Mouse (Mus musculus) CH12.LX (cell line): Measurements from ENCODE around the gene Zfp329. TPM values are rescaled to one million over a fixed set of nuclear protein-coding genes. Genes with fewer than 3 reads are reported as not detected.

Experiments used
- DNase-seq: peaks from one replicate; pipeline ENCODE4 v3.0.0-alpha.2; 2013; ENCODE audit errors: extremely low read depth
- H3K27ac ChIP-seq: 2 replicates; pipeline ENCODE4 v1.5.1; 2012; ENCODE audit warnings: low read depth, mild to moderate bottlenecking, control low read depth, moderate library complexity; ENCODE audit not compliant: insufficient read depth
- H3K27me3 ChIP-seq: replicated peaks from 2 replicates; pipeline ENCODE3; 2012; ENCODE audit warnings: inconsistent platforms
- H3K36me3 ChIP-seq, 2 experiments: replicated peaks in 1 of 2; 2 replicates each; pipeline versions ENCODE3 to v1.6.1; 2012; ENCODE audit warnings: inconsistent platforms in 1 of 2, low read length in 1 of 2, mild to moderate bottlenecking in 1 of 2, mixed read lengths in 1 of 2, moderate library complexity in 1 of 2; ENCODE audit not compliant: control insufficient read depth in 1 of 2, insufficient read depth in 1 of 2
- H3K4me1 ChIP-seq, 2 experiments: 2 replicates each; pipeline ENCODE4 v1.6.1; 2012; ENCODE audit warnings: inconsistent platforms in 1 of 2, moderate library complexity in 1 of 2; ENCODE audit not compliant: insufficient read depth in 2 of 2, control insufficient read depth in 1 of 2
- H3K4me2 ChIP-seq: 2 replicates; pipeline ENCODE4 v1.6.1; 2012; ENCODE audit warnings: low read depth, mild to moderate bottlenecking, control low read depth; ENCODE audit not compliant: poor library complexity, insufficient read depth, severe bottlenecking
- H3K4me3 ChIP-seq, 3 experiments: fragments of 150-350 bp in 1 of 3; sonication (generic) in 1 of 3; replicated peaks in 1 of 3; 2 replicates each; pipeline versions ENCODE3 to v1.5.1; 2011 to 2012; ENCODE audit warnings: low read depth in 2 of 3, low read length in 2 of 3, mild to moderate bottlenecking in 2 of 3, moderate library complexity in 2 of 3, control low read depth in 1 of 3, improper control_type of control experiment in 1 of 3, inconsistent platforms in 1 of 3, mixed read lengths in 1 of 3; ENCODE audit not compliant: poor library complexity in 1 of 3
- H3K79me2 ChIP-seq: replicated peaks from 2 replicates; pipeline ENCODE4 v1.6.1; 2012; ENCODE audit warnings: mild to moderate bottlenecking, moderate library complexity; ENCODE audit not compliant: control insufficient read depth, poor library complexity, insufficient read depth, severe bottlenecking; ENCODE audit errors: extremely low read depth
- H3K9ac ChIP-seq: 2 replicates; pipeline ENCODE4 v1.6.1; 2012; ENCODE audit warnings: low read depth, mild to moderate bottlenecking, control low read depth, moderate library complexity; ENCODE audit not compliant: insufficient read depth
- H3K9me3 ChIP-seq: replicated peaks from 2 replicates; pipeline ENCODE3; 2012; ENCODE audit warnings: low read length, inconsistent platforms, mixed read lengths
- BHLHE40 ChIP-seq: IDR thresholded peaks from 2 replicates; pipeline ENCODE4 v1.6.1; 2011; ENCODE audit warnings: mild to moderate bottlenecking, low read depth, low read length, improper control_type of control experiment
- E2F4 ChIP-seq: IDR thresholded peaks from 2 replicates; pipeline ENCODE4 v1.6.1; 2011; ENCODE audit warnings: low read depth, low read length, improper control_type of control experiment; ENCODE audit not compliant: insufficient replicate concordance
- EP300 ChIP-seq: IDR thresholded peaks from 2 replicates; pipeline ENCODE4 v1.6.1; 2011; ENCODE audit warnings: low read length, improper control_type of control experiment
- GABPA ChIP-seq: IDR thresholded peaks from 2 replicates; pipeline ENCODE4 v1.6.1; 2012; ENCODE audit warnings: low read depth, low read length, improper control_type of control experiment, inconsistent platforms; ENCODE audit not compliant: insufficient replicate concordance
- HCFC1 ChIP-seq: IDR thresholded peaks from 2 replicates; pipeline ENCODE4 v1.6.1; 2012; ENCODE audit warnings: low read depth, mild to moderate bottlenecking, inconsistent platforms, low read length, improper control_type of control experiment
- IRF4 ChIP-seq: IDR thresholded peaks from 2 replicates; pipeline ENCODE4 v1.6.1; 2014; ENCODE audit warnings: low read depth, mild to moderate bottlenecking, inconsistent platforms, low read length, improper control_type of control experiment
- JUN ChIP-seq: IDR thresholded peaks from 2 replicates; pipeline ENCODE4 v1.6.1; 2011; ENCODE audit warnings: low read depth, mild to moderate bottlenecking, low read length, improper control_type of control experiment, moderate library complexity; ENCODE audit not compliant: insufficient read depth
- JUND ChIP-seq: conservative IDR thresholded peaks from 2 replicates; pipeline ENCODE4 v1.6.1; 2011; ENCODE audit warnings: low read depth, low read length, improper control_type of control experiment
- MAFK ChIP-seq: IDR thresholded peaks from 2 replicates; pipeline ENCODE4 v1.6.1; 2011; ENCODE audit warnings: low read length, improper control_type of control experiment; ENCODE audit not compliant: insufficient replicate concordance
- MAZ ChIP-seq: IDR thresholded peaks from 2 replicates; pipeline ENCODE4 v1.6.1; 2012; ENCODE audit warnings: low read depth, mild to moderate bottlenecking, inconsistent platforms, low read length, improper control_type of control experiment, moderate library complexity
- MEF2A ChIP-seq: IDR thresholded peaks from 2 replicates; pipeline ENCODE4 v1.6.1; 2014; ENCODE audit warnings: low read depth, mild to moderate bottlenecking, inconsistent platforms, low read length, improper control_type of control experiment, borderline replicate concordance
- MYC ChIP-seq: IDR thresholded peaks from 2 replicates; pipeline ENCODE4 v1.6.1; 2011; ENCODE audit warnings: low read depth, mild to moderate bottlenecking, improper control_type of control experiment, low read length
- NELFE ChIP-seq: IDR thresholded peaks from 2 replicates; pipeline ENCODE4 v1.6.1; 2011; ENCODE audit warnings: low read depth, low read length, improper control_type of control experiment
- NRF1 ChIP-seq: IDR thresholded peaks from 2 replicates; pipeline ENCODE4 v1.6.1; 2014; ENCODE audit warnings: low read depth, mild to moderate bottlenecking, inconsistent platforms, low read length, improper control_type of control experiment, moderate library complexity
- POLR2A ChIP-seq: IDR thresholded peaks from 2 replicates; pipeline ENCODE4 v1.6.1; 2011; ENCODE audit warnings: low read depth, mild to moderate bottlenecking, improper control_type of control experiment, low read length
- POLR2AphosphoS2 ChIP-seq: IDR thresholded peaks from 2 replicates; pipeline ENCODE4 v1.6.1; 2011; ENCODE audit warnings: low read depth, low read length, improper control_type of control experiment
- RAD21 ChIP-seq: IDR thresholded peaks from 2 replicates; pipeline ENCODE4 v1.6.1; 2011; ENCODE audit warnings: low read depth, mild to moderate bottlenecking, low read length, improper control_type of control experiment, moderate library complexity
- SIN3A ChIP-seq: IDR thresholded peaks from 2 replicates; pipeline ENCODE4 v1.6.1; 2012; ENCODE audit warnings: low read length, improper control_type of control experiment, inconsistent platforms
- SMC3 ChIP-seq: IDR thresholded peaks from 2 replicates; pipeline ENCODE4 v1.6.1; 2011; ENCODE audit warnings: low read depth, low read length, improper control_type of control experiment
- UBTF ChIP-seq: IDR thresholded peaks from 2 replicates; pipeline ENCODE4 v1.6.1; 2012; ENCODE audit warnings: low read depth, mild to moderate bottlenecking, inconsistent platforms, low read length, improper control_type of control experiment, moderate library complexity
- USF2 ChIP-seq: conservative IDR thresholded peaks from 2 replicates; pipeline ENCODE4 v1.6.1; 2011; ENCODE audit warnings: low read depth, low read length, improper control_type of control experiment
- ZMIZ1 ChIP-seq: IDR thresholded peaks from 2 replicates; pipeline ENCODE4 v1.6.1; 2012; ENCODE audit warnings: low read depth, mild to moderate bottlenecking, inconsistent platforms, low read length, improper control_type of control experiment
- dilution Hi-C: fragments of 300-500 bp; cut with MboI; formaldehyde crosslinking; loops from 2 replicates; pipeline ENCODE4 v1.14.3; 2020; ENCODE audit warnings: low sequenced_read_pairs; ENCODE audit not compliant: extremely low pct_unique_long_range_greater_than_20kb, extremely low pct_ligation_motif_present
- in situ Hi-C: fragments of 300-500 bp; cut with MboI; formaldehyde crosslinking; loops from 3 replicates; pipeline ENCODE4 v1.14.3; 2019; ENCODE audit warnings: low sequenced_read_pairs, low pct_ligation_motif_present, low pct_unique_long_range_greater_than_20kb, mixed read lengths
- polyA plus RNA-seq: library from polyadenylated mRNA; unstranded; fragments of >175 nt; gene quantifications from 2 replicates; pipeline ENCODE4 v1.2.1, GENCODE M21; 2012; ENCODE audit warnings: low read depth; ENCODE audit not compliant: insufficient read length
- total RNA-seq, 2 experiments: library from RNA; depleted of rRNA; stranded (reverse); fragments of 300-350 nt in 1 of 2; fragments of >200 nt in 1 of 2; gene quantifications; 2 replicates each; pipeline ENCODE4 v1.2.3; 2012 to 2014

Zfp329 gene
- total and polyA plus RNA-seq, 3 experiments = 3.9 to 4.5 (median 4.5) TPM

GRCm38 (mm10) chr7:12815566-12815965 lies 3.1 kb downstream of the Zfp329 start:
- H3K27me3 ChIP-seq = peaks cover 2% of the 10 kb centered on the region
- in situ Hi-C loops = no loop called here
- H3K9me3 ChIP-seq = peaks cover 22% of the 10 kb centered on the region
- dilution Hi-C loops = no loop called here
- H3K27ac ChIP-seq = no peak overlapping the region
- H3K4me1 ChIP-seq = peaks cover 0 to 13% of the 10 kb centered on the region in 2 experiments; a peak in 2 of 4 replicates
- H3K4me3 ChIP-seq = no peak overlapping the region
- H3K9ac ChIP-seq = no peak overlapping the region
- H3K36me3 ChIP-seq = peaks cover 11 to 41% of the 10 kb centered on the region in 2 experiments
- DNase-seq = no peak
- H3K79me2 ChIP-seq = peaks cover 11% of the 10 kb centered on the region; the same call in 1 of the 2 replicates
- no peak overlapping the region for H3K4me2 ChIP-seq
- TF ChIP-seq E2F4 (no peak), POLR2A (no peak), POLR2AphosphoS2 (no peak), EP300 (no peak), GABPA (no peak), MAFK (no peak), NELFE (no peak), MAZ (no peak), UBTF (no peak), MEF2A (no peak), MYC (no peak), BHLHE40 (no peak), JUN (no peak), IRF4 (no peak), JUND (no peak), RAD21 (no peak), USF2 (no peak)

DNA sequence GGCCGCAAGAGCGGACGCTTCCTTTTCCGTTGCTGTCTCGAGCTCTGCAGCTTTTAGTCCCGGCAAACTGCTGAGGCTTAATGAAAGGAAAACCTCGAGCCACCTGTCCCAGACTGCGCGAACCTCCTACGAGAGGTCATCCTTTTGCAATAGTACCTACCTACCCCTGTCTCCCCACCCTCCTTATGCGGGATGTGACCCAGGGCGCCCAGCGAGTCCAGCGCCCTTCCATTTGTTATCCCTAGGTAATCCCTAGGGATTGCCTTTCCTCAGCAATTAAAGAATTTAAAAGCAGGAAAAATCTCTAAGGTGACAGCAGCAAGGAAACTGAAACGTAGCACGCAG lies 15.0 kb downstream of the Zfp329 start:
- no peak for DNase-seq
- no peaks in the 10 kb centered on the region for H3K79me2 ChIP-seq
- dilution Hi-C loops = no loop called here
- in situ Hi-C loops = no loop called here
- no peak overlapping the region for H3K4me2 ChIP-seq
- H3K4me1 ChIP-seq = no peaks in the 10 kb centered on the region
- no peak overlapping the region for H3K9ac ChIP-seq
- no peaks in the 10 kb centered on the region for H3K27me3 ChIP-seq
- H3K36me3 ChIP-seq = peaks cover 9 to 34% of the 10 kb centered on the region in 2 experiments
- no peak overlapping the region for H3K27ac ChIP-seq
- H3K4me3 ChIP-seq = no peak overlapping the region
- TF ChIP-seq HCFC1 (no peak), USF2 (no peak), MEF2A (no peak), GABPA (no peak), RAD21 (no peak), SMC3 (no peak), NRF1 (no peak), SIN3A (no peak), MAZ (no peak), ZMIZ1 (no peak)
- TF ChIP-seq, all 38 proteins: peak for 0
- H3K9me3 ChIP-seq = no peaks in the 10 kb centered on the region
